9 mouse cellular contexts compared by ENCODE assay signal in genomic region chr1:190173596-190173995, GRCm38 (mm10). TPM values are rescaled to one million over a fixed set of nuclear protein-coding genes. Genes with fewer than 3 reads are reported as not detected.
DNase-seq lines count a peak whose midpoint lies in the region; ATAC-seq and TF ChIP-seq lines count a peak whose summit lies in the region.
"Had no signal": no experiment of that assay in that cellular context is flagged by ENCODE, and none has a peak within 500 bp of the region (broad histone marks: within the 10 kb centered on the region; RNA-seq: fewer than 3 reads in every experiment).

No protein-coding gene starts in this region.

- TF ChIP-seq CTCF in midbrain, postnatal 0 days (IDR thresholded peaks at IDR 0.05): no peak

- H3K36me3 ChIP-seq in forebrain, embryonic 12.5 days (replicated peaks): no peaks in the 10 kb centered on the region
- no peaks in the 10 kb centered on the region for H3K36me3 ChIP-seq in forebrain, embryonic 14.5 days (ENCODE audit: control insufficient read depth, insufficient read depth, low read length)
- no peaks in the 10 kb centered on the region for H3K36me3 ChIP-seq in midbrain, embryonic 10.5 days
- H3K36me3 ChIP-seq in midbrain, postnatal 0 days (ENCODE audit: insufficient read depth, low read length): no peaks in the 10 kb centered on the region

- under 1% methylated on average over 15 of the region's 16 CpGs for WGBS in forebrain, embryonic 12.5 days
- WGBS in forebrain, embryonic 14.5 days: under 1% methylated on average over 16 of the region's 16 CpGs
- under 1% methylated on average over 16 of the region's 16 CpGs for WGBS in midbrain, embryonic 10.5 days
- WGBS in midbrain, postnatal 0 days: 8% methylated on average over 15 of the region's 16 CpGs

- H3K27ac ChIP-seq in forebrain, embryonic 12.5 days: no peak overlapping the region
- no peak overlapping the region for H3K27ac ChIP-seq in forebrain, embryonic 14.5 days (ENCODE audit: low read depth, low read length)
- H3K27ac ChIP-seq in midbrain, embryonic 10.5 days (replicated peaks): peak overlapping the region; percentile 46
- no peak overlapping the region for H3K27ac ChIP-seq in midbrain, postnatal 0 days (ENCODE audit: low read depth, low read length)

- no peak for ATAC-seq in forebrain, embryonic 12.5 days (ENCODE audit: low FRiP score)
- ATAC-seq in forebrain, embryonic 14.5 days: no peak
- no peak for ATAC-seq in midbrain, postnatal 0 days (ENCODE audit: low FRiP score)

- DNase-seq in forebrain, embryonic 14.5 days (ENCODE audit: low spot score): no peak
- peak; percentile 57 for DNase-seq in midbrain, embryonic 10.5 days (ENCODE audit: low spot score)
- no peak for DNase-seq in midbrain, postnatal 0 days (ENCODE audit: low spot score)
- peak; percentile 7 for DNase-seq in liver
- DNase-seq in retina, postnatal 1 day: peak; percentile 82
- DNase-seq in gastrocnemius, adult 8-10 months (ENCODE audit: low spot score in 2 of 2): no peak
- no peak for DNase-seq in urinary bladder, postnatal 36 days (ENCODE audit: low spot score in 2 of 2)
- DNase-seq: thymus, postnatal 36 days had no signal

- no peak overlapping the region for H3K9ac ChIP-seq in forebrain, embryonic 12.5 days
- H3K9ac ChIP-seq in forebrain, embryonic 14.5 days (ENCODE audit: low read length): no peak overlapping the region
- no peak overlapping the region for H3K9ac ChIP-seq in midbrain, postnatal 0 days (replicated peaks; ENCODE audit: low read length, poor library complexity, severe bottlenecking)

- peaks cover 53% of the 10 kb centered on the region for H3K4me1 ChIP-seq in forebrain, embryonic 12.5 days
- H3K4me1 ChIP-seq in forebrain, embryonic 14.5 days (ENCODE audit: control insufficient read depth, insufficient read depth, low read length): peaks cover 14% of the 10 kb centered on the region
- H3K4me1 ChIP-seq in midbrain, embryonic 10.5 days: peaks cover 64% of the 10 kb centered on the region
- peaks cover 11% of the 10 kb centered on the region; the same call in 1 of the 2 replicates for H3K4me1 ChIP-seq in midbrain, postnatal 0 days (ENCODE audit: insufficient read depth, low read length)

- peak overlapping the region; percentile 90 for H3K4me2 ChIP-seq in forebrain, embryonic 12.5 days
- H3K4me2 ChIP-seq in forebrain, embryonic 14.5 days (ENCODE audit: low read length): no peak overlapping the region
- H3K4me2 ChIP-seq in midbrain, postnatal 0 days (ENCODE audit: low read depth, low read length, poor library complexity, severe bottlenecking): no peak overlapping the region

- H3K9me3 ChIP-seq in forebrain, embryonic 12.5 days: no peaks in the 10 kb centered on the region
- no peaks in the 10 kb centered on the region for H3K9me3 ChIP-seq in forebrain, embryonic 14.5 days (replicated peaks; ENCODE audit: control insufficient read depth, low read length)
- H3K9me3 ChIP-seq in midbrain, embryonic 10.5 days (replicated peaks): no peaks in the 10 kb centered on the region
- H3K9me3 ChIP-seq in midbrain, postnatal 0 days (ENCODE audit: low read length): no peaks in the 10 kb centered on the region

- peak overlapping the region; percentile 27; the same call in 1 of the 2 replicates for H3K4me3 ChIP-seq in forebrain, embryonic 12.5 days (replicated peaks)
- H3K4me3 ChIP-seq in forebrain, embryonic 14.5 days (ENCODE audit: low read depth, low read length): no peak overlapping the region
- peak overlapping the region; percentile 83 for H3K4me3 ChIP-seq in midbrain, embryonic 10.5 days
- H3K4me3 ChIP-seq in midbrain, postnatal 0 days (ENCODE audit: low read depth, low read length): no peak overlapping the region

- peaks cover 70% of the 10 kb centered on the region for H3K27me3 ChIP-seq in forebrain, embryonic 12.5 days
- peaks cover 43% of the 10 kb centered on the region for H3K27me3 ChIP-seq in forebrain, embryonic 14.5 days (replicated peaks; ENCODE audit: control insufficient read depth, insufficient read depth, low read length)
- H3K27me3 ChIP-seq in midbrain, embryonic 10.5 days (ENCODE audit: low read depth, poor library complexity, severe bottlenecking): peaks cover 81% of the 10 kb centered on the region
- peaks cover 21% of the 10 kb centered on the region for H3K27me3 ChIP-seq in midbrain, postnatal 0 days (ENCODE audit: insufficient read depth, low read length)

RNA-seq across cellular contexts. Expression of gene Prox1, which starts 3.1 kb away (rescaled TPM):
- 13.4 and 16.3 TPM in 2 replicates for polyA plus RNA-seq in forebrain, embryonic 12.5 days (2016; fragmentation: Nextera tagmentation; extraction: Ambion mirVana)
- polyA plus RNA-seq in forebrain, embryonic 14.5 days (2014; fragmentation: Nextera tagmentation; extraction: Ambion mirVana): 10.2 and 12.8 TPM in 2 replicates
- polyA plus RNA-seq in midbrain, embryonic 10.5 days (2016; fragmentation: Nextera tagmentation; extraction: Ambion mirVana): 6.5 and 10.3 TPM in 2 replicates
- 11.1 and 16.0 TPM in 2 replicates for total RNA-seq in midbrain, postnatal 0 days (2014; rRNA removed)
- polyA plus RNA-seq in midbrain, postnatal 0 days (2015; fragmentation: Nextera tagmentation; extraction: Ambion mirVana): 6.0 and 11.9 TPM in 2 replicates
- total RNA-seq in gastrocnemius, adult 8-10 months (2022): 1 to 10 TPM; 1.8 to 2.3 (median 2.1) TPM

Comparison
In these comparisons a context has a peak if more than half of its experiments do, and no peak if none do; other contexts are left out.
1. H3K4me3 ChIP-seq: peak in forebrain, embryonic 12.5 days (single experiment) and midbrain, embryonic 10.5 days (single experiment); none in forebrain, embryonic 14.5 days (single experiment) and midbrain, postnatal 0 days (single experiment).
2. DNase-seq: peak in midbrain, embryonic 10.5 days (single experiment), liver (single experiment) and retina, postnatal 1 day (single experiment); none in forebrain, embryonic 14.5 days (single experiment), midbrain, postnatal 0 days (single experiment), gastrocnemius, adult 8-10 months (0 of 2) and urinary bladder, postnatal 36 days (0 of 2).